Mouse (Mus musculus) megakaryocyte, embryonic 14.5 days (primary cell): ENCODE measurements around the gene Slc22a23.

ENCODE experiments used
- FLI1 ChIP-seq: IDR thresholded peaks from 2 replicates; pipeline ENCODE4 v1.6.1; 2012; ENCODE audit warnings: low read length, inconsistent platforms, mixed read lengths
- GATA1 ChIP-seq: IDR thresholded peaks from 3 replicates; pipeline ENCODE4 v1.6.1; 2012; ENCODE audit warnings: mixed read lengths, low read length, inconsistent platforms, borderline replicate concordance

- TF ChIP-seq GATA1 = no peak
- TF ChIP-seq FLI1 = no peak
These were observed 75.5 kb downstream of the Slc22a23 start for GRCm38 (mm10) chr13:34269376-34269991.
